Mouse (Mus musculus) layer of hippocampus, adult 11-12 months (tissue): Measurements from ENCODE around the gene Sectm1b.

Source experiments
- DNase-seq: peaks from one replicate; pipeline ENCODE4 v3.0.0; 2022; ENCODE audit warnings: low spot score

Gene Sectm1b

GRCm38 (mm10) chr11:121024163-121024562 lies 39.2 kb downstream of the Sectm1b start:
- no peak for DNase-seq

DNA sequence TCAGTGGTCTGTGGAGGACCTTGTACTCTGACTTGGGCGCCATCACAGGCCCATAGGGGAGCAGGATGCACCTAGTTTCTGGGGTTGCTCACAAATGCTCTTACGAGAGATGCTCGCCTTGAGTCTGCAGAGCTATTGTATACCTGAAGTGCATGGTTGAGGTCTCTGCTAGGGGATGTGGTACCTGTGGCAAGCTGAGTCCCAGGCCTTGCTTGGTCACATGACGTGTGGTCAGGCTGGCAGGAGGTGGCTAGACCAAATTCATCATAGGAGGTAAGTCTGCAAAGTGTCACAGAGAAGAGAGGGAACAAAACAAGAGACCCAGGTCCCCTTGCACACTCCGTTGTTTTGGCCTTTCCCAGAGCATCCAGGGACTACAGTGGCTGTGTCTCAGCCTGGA lies 43.9 kb downstream of the Sectm1b start:
- no peak for DNase-seq

GRCm38 (mm10) chr11:121017703-121018102 lies 45.7 kb downstream of the Sectm1b start:
- DNase-seq = peak; percentile 67

DNA sequence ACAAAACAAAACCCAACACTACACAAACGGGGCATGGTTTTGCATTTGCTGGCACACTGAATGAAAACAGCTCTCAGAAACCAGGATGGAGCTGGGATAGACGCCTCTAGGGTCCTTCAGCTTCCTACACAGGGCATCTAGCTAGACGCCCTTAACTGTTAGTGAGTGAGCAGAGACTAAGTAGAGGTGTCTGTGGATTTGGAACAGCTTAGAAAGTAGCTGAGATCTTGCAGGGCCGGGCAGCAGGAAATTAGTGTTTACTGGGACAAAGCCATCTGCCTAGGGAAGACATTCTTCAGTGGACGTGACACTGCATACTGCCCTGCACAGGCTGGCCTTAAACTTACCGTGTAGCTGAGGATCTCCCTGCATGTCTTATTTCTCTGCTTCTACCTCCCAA lies 47.9 kb downstream of the Sectm1b start:
- DNase-seq = no peak

DNA sequence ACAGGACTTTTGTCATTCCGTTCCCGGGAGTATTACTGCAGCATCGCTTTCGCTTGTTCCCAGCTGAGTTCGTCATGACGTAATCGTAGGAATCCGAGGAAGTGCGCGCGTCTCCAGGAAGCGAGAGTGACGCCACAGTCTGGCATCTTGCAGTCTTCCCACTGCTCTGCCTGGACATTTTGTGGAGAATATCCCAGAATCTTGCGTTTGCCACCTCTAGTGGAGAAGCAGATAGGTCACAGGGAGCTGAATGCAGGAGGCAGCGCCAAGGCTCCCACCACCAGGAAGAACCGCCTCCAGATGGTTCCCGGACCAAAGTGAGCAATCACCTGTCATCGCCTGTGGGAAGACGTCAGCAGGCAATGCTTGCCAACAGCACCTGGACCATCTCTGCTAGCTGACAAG lies 48.5 kb downstream of the Sectm1b start:
- DNase-seq = peak; percentile 29

- peak; percentile 25 for DNase-seq
These were observed 49.7 kb downstream of the Sectm1b start for GRCm38 (mm10) chr11:121013656-121014055.

- DNase-seq = no peak
These were observed 53.2 kb downstream of the Sectm1b start for GRCm38 (mm10) chr11:121010044-121010755.

GRCm38 (mm10) chr11:121006184-121006583 lies 57.2 kb downstream of the Sectm1b start:
- no peak for DNase-seq

DNA sequence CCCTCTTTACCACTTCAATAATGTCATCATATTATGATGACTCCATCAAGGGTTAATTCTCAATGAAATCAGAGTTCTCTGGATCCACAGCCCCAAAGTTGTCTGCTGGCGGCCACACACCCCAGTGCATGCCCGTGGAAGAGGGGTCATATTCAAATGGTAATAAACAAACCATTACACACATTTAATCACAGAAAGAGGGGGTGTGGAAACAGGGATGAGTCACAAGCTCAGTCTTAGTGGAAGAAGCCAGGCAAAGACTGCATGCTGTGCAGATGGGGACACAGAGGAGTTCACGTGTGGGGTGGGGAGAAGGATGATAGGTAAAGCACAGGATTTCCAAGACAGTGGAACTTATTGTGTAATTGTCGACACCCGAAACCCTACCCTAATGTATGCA lies 59.1 kb downstream of the Sectm1b start:
- no peak for DNase-seq
